Mouse (Mus musculus) midbrain, embryonic 14.5 days (tissue): ENCODE measurements at regions not wholly inside any gene's neighbourhood (a gene's known extent, or its start where the extent isn't known, plus 50 kb on each side); places are given as distances from the start of the nearest gene placed in this dataset.
"Not testable (repeated sequence)": the region's sequence is repeated elsewhere in the genome, so short reads cannot be mapped to it uniquely, and the experiment has no call there.

Experiments
- ATAC-seq: fragments of 200-750 bp; cut with Nextera tagmentation; 2 replicates; pipeline ENCODE4 v1.8.0; 2017; ENCODE audit warnings: moderate number of reproducible peaks, moderate library complexity; ENCODE audit not compliant: low FRiP score, low TSS enrichment
- DNase-seq: peaks from one replicate; pipeline ENCODE4 v3.0.0-alpha.2; 2015
- H3K27ac ChIP-seq: fragments of 300-500 bp; sonication (generic); replicated peaks from 2 replicates; pipeline ENCODE4 v1.5.1; 2014; ENCODE audit warnings: mild to moderate bottlenecking, low read depth, low read length, moderate library complexity
- H3K27me3 ChIP-seq: fragments of 300-500 bp; sonication (generic); 2 replicates; pipeline ENCODE4 v1.6.1; 2014; ENCODE audit warnings: low read length, control low read depth, mixed read lengths; ENCODE audit not compliant: control insufficient read depth, insufficient read depth
- H3K36me3 ChIP-seq: fragments of 300-500 bp; sonication (generic); 2 replicates; pipeline ENCODE4 v1.6.1; 2014; ENCODE audit warnings: low read length, control low read depth; ENCODE audit not compliant: control insufficient read depth, insufficient read depth
- H3K4me1 ChIP-seq: fragments of 300-500 bp; sonication (generic); 2 replicates; pipeline ENCODE4 v1.6.1; 2014; ENCODE audit warnings: mild to moderate bottlenecking, antibody characterized with exemption, low read length, control low read depth; ENCODE audit not compliant: control insufficient read depth, insufficient read depth
- H3K4me2 ChIP-seq: fragments of 300-500 bp; sonication (generic); 2 replicates; pipeline ENCODE4 v1.6.1; 2014; ENCODE audit warnings: mild to moderate bottlenecking, low read length, moderate library complexity
- H3K4me3 ChIP-seq: fragments of 300-500 bp; sonication (generic); replicated peaks from 2 replicates; pipeline ENCODE4 v1.5.1; 2014; ENCODE audit warnings: low read depth, low read length
- H3K9ac ChIP-seq: fragments of 300-500 bp; sonication (generic); replicated peaks from 2 replicates; pipeline ENCODE4 v1.6.1; 2014; ENCODE audit warnings: mild to moderate bottlenecking, low read length, moderate library complexity
- H3K9me3 ChIP-seq: fragments of 300-500 bp; sonication (generic); 2 replicates; pipeline ENCODE4 v1.6.1; 2016; ENCODE audit warnings: low read length, control low read depth, mixed read lengths; ENCODE audit not compliant: control insufficient read depth
- WGBS: fragments of 180-500 bp; shearing (Covaris S2); extraction: QIAGEN DNeasy Blood & Tissue Kit; methylation state at CpG from one replicate; pipeline ENCODE4 v1.1.7; 2014; 5-methylcytosine and 5-hydroxymethylcytosine counted together

DNA sequence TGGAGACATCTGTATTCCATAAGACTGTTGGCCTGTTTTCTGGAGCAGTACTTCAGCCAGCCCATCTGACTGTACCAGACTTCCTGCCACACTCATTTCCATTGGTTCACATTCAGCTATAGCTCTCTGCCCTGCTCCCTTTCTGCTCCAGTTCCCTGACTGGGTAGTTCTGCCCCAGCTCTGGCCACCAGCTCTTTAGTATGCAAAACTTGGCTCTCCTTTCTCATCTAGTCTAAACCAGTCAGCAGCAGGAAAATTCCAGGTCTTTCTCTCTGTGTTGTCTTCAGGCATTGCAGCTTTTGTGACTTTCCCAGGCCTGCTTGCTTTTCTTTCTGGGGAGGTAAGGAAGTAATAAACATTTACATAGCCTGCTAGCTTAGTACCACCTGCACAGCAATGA lies 363.5 kb upstream of the Agtr1b start:
- ATAC-seq: no peak
- H3K27me3 ChIP-seq: no peaks in the 10 kb centered on the region
- H3K36me3 ChIP-seq: no peaks in the 10 kb centered on the region
- H3K4me3 ChIP-seq: no peak overlapping the region
- H3K27ac ChIP-seq: no peak overlapping the region
- DNase-seq: no peak
- H3K9me3 ChIP-seq: no peaks in the 10 kb centered on the region
- no peak overlapping the region for H3K9ac ChIP-seq
- no peaks in the 10 kb centered on the region for H3K4me1 ChIP-seq
- H3K4me2 ChIP-seq: no peak overlapping the region

DNA sequence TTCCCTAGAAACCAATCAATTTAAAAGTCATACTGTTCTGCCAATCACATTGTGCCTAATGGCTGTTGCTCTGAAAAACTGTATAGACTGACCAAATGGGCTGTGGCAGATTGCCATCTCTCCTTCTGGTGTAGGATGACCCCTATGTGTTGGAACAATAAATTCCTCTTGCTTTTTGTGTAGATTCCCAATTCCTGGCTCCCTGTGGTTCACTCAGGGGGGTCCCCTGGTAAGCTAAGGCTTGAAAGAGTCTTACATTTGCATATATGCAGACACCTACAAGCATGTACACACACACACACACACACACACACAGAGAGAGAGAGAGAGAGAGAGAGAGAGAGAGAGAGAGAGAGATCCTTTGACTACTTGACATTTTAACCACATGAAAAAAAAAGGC lies 362.8 kb upstream of the Agtr1b start:
- not testable (repeated sequence) for H3K9me3 ChIP-seq, H3K27ac ChIP-seq, H3K27me3 ChIP-seq, H3K4me2 ChIP-seq, H3K36me3 ChIP-seq, ATAC-seq, H3K9ac ChIP-seq, DNase-seq, H3K4me3 ChIP-seq, H3K4me1 ChIP-seq

DNA sequence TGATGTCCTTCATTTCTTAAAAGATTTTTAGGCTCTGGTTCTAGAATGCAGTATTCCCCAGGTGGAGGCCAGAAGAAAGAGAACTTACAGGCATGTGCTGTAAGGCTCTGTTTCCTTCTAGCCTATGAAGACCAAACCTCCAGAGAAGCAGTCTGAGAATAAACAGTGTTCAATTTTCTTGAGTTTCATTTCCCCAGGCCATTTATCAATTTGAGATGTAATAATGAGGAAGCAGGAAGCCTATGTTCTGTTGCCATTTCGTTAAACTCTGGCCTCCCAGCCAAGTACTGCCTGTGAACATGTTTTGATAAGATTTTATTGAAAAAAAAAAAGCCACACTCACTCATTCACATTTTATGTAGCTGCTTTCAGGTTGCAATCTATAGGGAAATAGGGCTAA lies 347.7 kb upstream of the Agtr1b start:
- Histone ChIP-seq H3K36me3 (no peaks in the 10 kb centered on the region), H3K4me2 (no peak overlapping the region), H3K27ac (no peak overlapping the region), H3K9ac (no peak overlapping the region), H3K4me1 (no peaks in the 10 kb centered on the region), H3K4me3 (no peak overlapping the region), H3K9me3 (no peaks in the 10 kb centered on the region), H3K27me3 (no peaks in the 10 kb centered on the region)
- no peak for ATAC-seq
- no peak for DNase-seq
- 83% methylated on average over 1 of the region's 1 CpGs for WGBS

DNA sequence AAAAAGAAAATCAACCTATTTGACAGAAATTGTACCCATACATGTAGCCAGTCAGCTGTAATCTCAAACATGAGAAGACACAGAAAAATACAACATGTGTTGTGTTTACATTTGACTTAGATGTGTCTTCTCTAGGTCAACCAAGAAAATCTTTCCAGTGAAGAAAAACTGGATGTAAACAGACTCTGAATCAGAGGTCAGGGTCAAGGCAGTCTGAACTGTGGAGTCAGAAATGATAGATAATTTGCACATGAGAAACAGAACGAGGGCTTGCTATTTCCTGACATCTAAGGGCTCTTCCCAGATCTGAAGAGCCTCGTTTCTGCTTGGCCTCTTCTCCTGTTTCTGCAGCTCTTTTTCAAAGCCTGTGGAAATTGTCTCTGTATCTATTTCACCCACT lies 342.7 kb upstream of the Agtr1b start:
- DNase-seq: no peak
- H3K36me3 ChIP-seq: no peaks in the 10 kb centered on the region
- H3K27ac ChIP-seq: no peak overlapping the region
- WGBS: 69% methylated on average over 2 of the region's 2 CpGs
- no peak for ATAC-seq
- no peak overlapping the region for H3K4me3 ChIP-seq
- no peaks in the 10 kb centered on the region for H3K4me1 ChIP-seq
- no peak overlapping the region for H3K4me2 ChIP-seq
- no peaks in the 10 kb centered on the region for H3K9me3 ChIP-seq
- H3K9ac ChIP-seq: no peak overlapping the region
- no peaks in the 10 kb centered on the region for H3K27me3 ChIP-seq

DNA sequence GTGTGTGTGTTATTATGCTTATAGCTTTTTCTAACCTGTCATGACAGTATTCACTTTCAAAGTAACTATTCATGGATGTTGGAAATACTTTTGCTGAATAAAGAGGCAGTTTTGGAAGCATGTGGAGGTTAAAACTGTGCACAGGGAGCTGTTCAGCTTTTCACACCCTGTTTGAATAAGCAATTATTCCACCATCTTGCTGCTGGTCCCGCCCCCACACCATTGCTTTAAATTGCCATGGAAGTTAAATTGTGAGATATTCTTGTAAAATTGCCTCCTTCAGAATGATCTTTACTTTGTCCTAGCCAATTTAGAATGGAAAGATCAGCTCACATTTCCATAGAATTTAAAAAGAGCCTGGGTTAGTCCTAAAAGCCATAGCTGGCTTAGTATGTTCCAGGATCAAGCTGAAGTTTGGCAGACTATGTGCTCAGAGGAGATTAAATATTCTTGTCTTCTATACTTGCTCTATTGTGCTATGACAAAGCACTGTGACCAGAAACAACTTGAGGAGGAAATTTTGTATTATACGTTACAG lies 328.4 kb upstream of the Agtr1b start:
- 89% methylated on average over 2 of the region's 2 CpGs for WGBS
- H3K4me3 ChIP-seq: no peak overlapping the region
- ATAC-seq: no peak

DNA sequence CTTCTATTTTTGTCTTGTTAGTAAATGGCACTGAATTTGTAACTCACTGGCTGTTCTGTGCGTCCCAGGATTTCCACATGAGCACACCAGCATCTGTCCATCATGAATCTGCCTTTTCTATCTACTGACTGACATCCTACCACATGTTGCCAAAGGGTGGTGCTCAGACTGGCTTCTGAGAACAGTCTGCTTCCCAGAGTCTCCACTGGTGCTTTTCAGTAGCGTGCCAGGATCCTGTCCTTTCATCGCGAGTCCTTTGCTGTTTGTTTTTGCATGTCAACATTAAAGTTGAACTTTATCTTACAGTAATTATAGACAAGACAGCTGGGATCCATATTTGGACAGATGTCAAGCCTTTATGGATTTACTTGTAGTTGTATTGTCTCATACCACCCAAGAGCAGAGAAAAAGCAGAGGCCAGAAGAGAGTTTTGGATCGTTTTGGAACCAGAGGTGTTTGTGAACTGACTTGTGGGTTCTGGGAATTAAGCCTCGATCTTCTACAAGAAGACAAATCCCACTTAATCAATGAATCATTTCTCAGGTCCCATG lies 314.0 kb upstream of the Agtr1b start:
- ATAC-seq (no peak), DNase-seq (no peak)
- Histone ChIP-seq H3K4me1 (no peaks in the 10 kb centered on the region), H3K27me3 (no peaks in the 10 kb centered on the region), H3K4me2 (no peak overlapping the region), H3K9ac (no peak overlapping the region), H3K9me3 (no peaks in the 10 kb centered on the region), H3K36me3 (no peaks in the 10 kb centered on the region), H3K4me3 (no peak overlapping the region), H3K27ac (no peak overlapping the region)
- WGBS: 89% methylated on average over 6 of the region's 6 CpGs

More for the DNA sequence above, 328.4 kb upstream of the Agtr1b start:
- Histone ChIP-seq H3K9ac (no peak overlapping the region), H3K27ac (no peak overlapping the region), H3K4me2 (no peak overlapping the region), H3K4me1 (no peaks in the 10 kb centered on the region), H3K27me3 (no peaks in the 10 kb centered on the region), H3K9me3 (no peaks in the 10 kb centered on the region), H3K36me3 (no peaks in the 10 kb centered on the region)
- DNase-seq: no peak

DNA sequence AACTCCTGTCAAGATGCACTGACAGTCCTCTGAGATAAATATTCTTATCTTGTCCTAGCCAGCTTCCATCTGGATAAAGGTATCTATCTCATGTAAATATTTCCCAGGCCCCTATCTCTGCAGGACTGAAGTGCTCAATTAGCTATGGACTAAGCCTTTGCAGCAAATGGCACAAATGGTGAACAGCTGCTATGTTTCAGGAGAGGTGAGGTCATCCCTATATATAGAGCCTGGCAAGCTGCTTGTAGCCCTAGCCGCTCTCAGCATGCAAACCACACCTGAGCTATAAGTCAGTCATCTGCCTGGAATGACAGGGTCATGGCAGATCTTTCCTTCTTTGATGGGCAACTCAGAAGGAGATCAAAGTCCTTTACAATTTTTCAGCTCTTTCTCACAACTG lies 294.9 kb upstream of the Agtr1b start:
- Histone ChIP-seq H3K9ac (no peak overlapping the region), H3K4me3 (no peak overlapping the region), H3K27ac (no peak overlapping the region), H3K27me3 (no peaks in the 10 kb centered on the region), H3K9me3 (no peaks in the 10 kb centered on the region), H3K4me2 (no peak overlapping the region), H3K36me3 (no peaks in the 10 kb centered on the region), H3K4me1 (peaks cover 7% of the 10 kb centered on the region)
- WGBS: 43% methylated on average over 1 of the region's 1 CpGs
- ATAC-seq (peak; percentile 40), DNase-seq (peak; percentile 49)

DNA sequence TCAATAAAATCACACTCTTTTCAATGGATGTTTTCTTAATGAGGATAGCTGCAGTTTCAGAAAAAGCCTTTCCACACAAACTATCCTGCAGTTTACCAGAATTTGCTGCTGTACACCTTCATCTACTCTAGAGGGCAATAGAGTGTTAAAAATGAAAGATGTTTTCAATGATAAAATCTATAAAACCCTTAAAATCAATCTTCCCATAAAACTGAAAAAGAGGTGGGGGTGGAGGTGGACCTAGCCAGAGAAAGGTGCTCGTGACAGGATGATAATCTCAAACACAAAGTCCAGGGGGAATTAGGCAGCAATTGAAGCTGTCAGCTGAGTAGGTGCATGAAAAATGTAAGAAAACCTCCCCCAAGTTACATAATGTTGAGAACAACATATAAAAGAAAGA lies 288.4 kb upstream of the Agtr1b start:
- Histone ChIP-seq H3K27ac (no peak overlapping the region), H3K27me3 (no peaks in the 10 kb centered on the region), H3K4me1 (no peaks in the 10 kb centered on the region), H3K4me2 (no peak overlapping the region), H3K4me3 (no peak overlapping the region), H3K9ac (no peak overlapping the region), H3K9me3 (no peaks in the 10 kb centered on the region), H3K36me3 (no peaks in the 10 kb centered on the region)
- peak; percentile 86 for DNase-seq
- 4% methylated on average over 1 of the region's 1 CpGs for WGBS
- no peak for ATAC-seq
